Mouse (Mus musculus): ENCODE measurements around the gene Tinf2. TPM values are rescaled to one million over a fixed set of nuclear protein-coding genes. Genes with fewer than 3 reads are reported as not detected.

Tinf2 gene
- polyA plus RNA-seq, 1 experiment from 2014 or later: 46.6 TPM

DNA sequence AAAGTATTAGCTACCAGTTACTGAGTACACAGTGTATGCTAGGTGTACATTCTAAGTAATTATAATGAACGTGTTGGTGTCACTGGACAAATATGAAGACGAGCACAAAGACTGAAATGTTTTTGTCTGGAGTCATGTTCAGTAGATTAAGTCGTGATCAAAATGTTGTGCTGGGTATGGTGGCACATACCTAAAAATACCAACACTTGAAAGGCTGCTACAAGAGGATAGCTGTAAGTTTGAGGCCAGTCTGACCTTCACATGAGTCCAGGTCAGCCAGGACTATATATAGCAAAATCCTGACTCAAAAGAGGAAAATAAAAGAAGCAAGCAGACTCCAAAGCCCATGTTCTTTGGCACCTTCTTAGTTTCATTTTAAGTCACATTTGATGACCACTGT, 24.7 kb downstream of the Tinf2 start:
- Histone ChIP-seq H3K27me3 (no peaks in the 10 kb centered on the region), H3K27ac (no peak overlapping the region), H3K4me3 (no peak overlapping the region), H3K9ac (no peak overlapping the region), H3K9me3 (no peaks in the 10 kb centered on the region), H3K4me2 (no peak overlapping the region), H3K36me3 (peaks cover 24% of the 10 kb centered on the region), H3K4me1 (peaks cover 21% of the 10 kb centered on the region)
- WGBS: 87% methylated on average over 3 of the region's 3 CpGs
- no peak for ATAC-seq (ENCODE audit: insufficient number of reproducible peaks, insufficient read depth, low FRiP score, low TSS enrichment, low read depth)

GRCm38 (mm10) chr14:55651528-55651927, 30.1 kb downstream of the Tinf2 start:
- H3K9me3 ChIP-seq: no peaks in the 10 kb centered on the region
- no peak for ATAC-seq (ENCODE audit: insufficient number of reproducible peaks, insufficient read depth, low FRiP score, low TSS enrichment, low read depth)
- H3K9ac ChIP-seq: no peak overlapping the region
- no peak overlapping the region for H3K27ac ChIP-seq
- H3K4me2 ChIP-seq: no peak overlapping the region
- peaks cover 11% of the 10 kb centered on the region for H3K36me3 ChIP-seq
- H3K4me3 ChIP-seq: no peak overlapping the region
- 90% methylated on average over 7 of the region's 7 CpGs for WGBS
- H3K4me1 ChIP-seq: peaks cover 9% of the 10 kb centered on the region
- H3K27me3 ChIP-seq: no peaks in the 10 kb centered on the region

DNA sequence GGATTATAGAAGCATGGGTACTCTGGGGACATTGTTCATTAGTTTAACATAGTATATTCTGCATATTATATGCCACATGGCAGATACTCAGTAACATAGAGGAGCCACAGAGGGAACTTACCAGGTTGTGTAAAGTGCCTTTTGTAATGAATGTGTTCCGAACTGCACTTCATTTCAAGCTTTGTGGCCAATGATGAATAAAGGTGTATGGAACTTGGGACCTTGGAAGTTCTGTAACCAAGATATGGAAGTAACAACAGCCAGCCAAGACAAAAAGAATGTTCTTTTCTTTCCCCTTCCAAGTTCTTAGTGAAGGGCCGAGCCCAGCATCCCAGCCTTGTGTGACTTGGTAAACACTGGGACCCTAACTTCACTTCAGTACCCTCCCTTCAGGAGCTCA, 31.7 kb downstream of the Tinf2 start, which contains the start of gene Tssk4:
Tssk4 (plus strand) TSS at position 301 of the 400 bp plus-strand sequence.
- no peak within 1 kb of the TSS for H3K9ac ChIP-seq
- peaks cover 14% of the 10 kb centered on the region for H3K4me1 ChIP-seq
- no peaks in the 10 kb centered on the region for H3K27me3 ChIP-seq
- H3K36me3 ChIP-seq: peaks cover 19% of the 10 kb centered on the region
- H3K27ac ChIP-seq: no peak within 1 kb of the TSS
- ATAC-seq (ENCODE audit: insufficient number of reproducible peaks, insufficient read depth, low FRiP score, low TSS enrichment, low read depth): no peak
- 92% methylated on average over 2 of the region's 2 CpGs for WGBS
- no peaks in the 10 kb centered on the region for H3K9me3 ChIP-seq
- H3K4me2 ChIP-seq: no peak within 1 kb of the TSS
- no peak within 1 kb of the TSS for H3K4me3 ChIP-seq

DNA sequence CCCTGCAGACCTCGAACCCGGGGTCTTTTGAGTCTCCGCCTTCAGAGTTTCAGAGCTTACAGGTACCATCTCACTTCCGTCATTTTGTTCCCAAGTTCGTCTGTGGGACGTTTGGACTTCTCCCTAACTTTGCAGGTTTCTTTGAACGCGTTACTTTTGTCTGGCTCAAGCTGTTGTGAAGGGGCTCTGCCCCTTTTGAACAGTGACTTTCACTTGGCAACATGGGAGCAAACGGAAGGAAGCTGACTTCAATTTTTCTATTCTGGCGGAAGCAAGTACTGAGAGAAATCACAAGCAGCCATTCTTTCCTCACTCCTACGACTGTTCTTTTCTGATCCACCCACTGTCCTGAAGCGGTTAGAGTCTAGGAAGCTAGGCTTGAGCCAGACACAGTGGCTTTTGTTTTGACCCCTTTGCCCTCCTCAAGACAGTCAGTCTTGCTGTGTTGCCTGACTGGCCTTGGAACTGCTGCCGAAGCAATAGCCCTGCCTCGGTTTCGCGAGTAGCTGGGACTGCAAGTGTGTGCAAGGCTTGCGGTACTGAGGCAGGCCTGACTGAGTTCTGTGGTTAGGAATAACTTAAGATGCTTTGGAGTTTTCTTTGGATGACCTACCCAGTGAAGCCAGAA, 37.2 kb downstream of the Tinf2 start:
- Histone ChIP-seq H3K27ac (peak overlapping the region; percentile 60), H3K9ac (peak overlapping the region; percentile 96)

DNA sequence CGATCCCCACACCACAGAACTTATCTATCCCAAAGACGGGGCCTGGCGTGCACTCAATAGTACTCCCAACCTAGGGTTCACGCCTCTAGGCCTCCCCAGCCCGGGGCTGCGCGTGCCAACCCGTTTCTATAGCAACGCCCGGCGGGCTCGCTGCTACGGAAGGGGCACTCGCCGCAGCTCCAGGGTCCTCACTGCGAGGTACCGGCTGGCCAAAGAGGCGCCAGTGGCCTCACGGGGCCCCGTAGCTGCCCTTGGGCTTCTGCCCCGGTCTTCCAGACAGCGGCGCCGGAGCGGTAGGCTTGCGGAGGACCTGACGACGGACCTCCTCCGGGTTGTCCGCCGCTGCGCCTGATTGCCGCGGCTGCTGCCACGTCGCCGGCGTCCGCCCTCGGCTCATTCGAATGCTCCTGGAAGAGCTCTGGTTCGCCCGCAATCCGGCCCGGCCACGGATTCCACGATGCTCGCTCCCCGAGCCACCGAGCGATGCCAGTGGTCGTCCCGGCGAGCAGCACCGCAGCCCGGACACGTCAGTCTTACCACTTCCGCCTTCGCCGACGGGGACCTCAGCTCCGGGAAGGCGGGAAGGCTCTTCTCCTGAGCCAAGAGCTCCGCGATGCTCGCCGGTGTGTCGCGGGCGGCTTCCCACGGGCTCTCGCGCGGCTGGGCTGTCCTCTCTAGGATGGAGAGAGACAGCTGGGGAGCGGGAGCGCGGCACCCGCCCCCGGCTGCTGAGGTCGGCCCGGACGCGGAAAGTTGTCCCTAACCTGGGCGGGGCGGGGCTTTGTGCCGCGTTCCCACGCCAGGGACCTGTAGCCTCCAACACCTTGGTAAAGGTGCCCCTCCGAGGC, 38.3 kb downstream of the Tinf2 start, which contains the start of gene Tm9sf1:
Tm9sf1 (minus strand) TSS at position 747 of the 848 bp plus-strand sequence.
- H3K4me1 ChIP-seq: peaks cover 20% of the 10 kb centered on the region
- H3K9ac ChIP-seq: peak within 1 kb of the TSS; percentile 96
- peak within 1 kb of the TSS; percentile 89 for H3K4me3 ChIP-seq
- H3K4me2 ChIP-seq: peak within 1 kb of the TSS; percentile 88
- ATAC-seq (ENCODE audit: insufficient number of reproducible peaks, insufficient read depth, low FRiP score, low TSS enrichment, low read depth): peak; percentile 82
- peak within 1 kb of the TSS; percentile 95 for H3K27ac ChIP-seq
- under 1% methylated on average over 89 of the region's 89 CpGs for WGBS
- no peaks in the 10 kb centered on the region for H3K9me3 ChIP-seq
- peaks cover 51% of the 10 kb centered on the region for H3K36me3 ChIP-seq
- no peaks in the 10 kb centered on the region for H3K27me3 ChIP-seq

More for the DNA sequence above, 37.2 kb downstream of the Tinf2 start:
- peak overlapping the region; percentile 88 for H3K4me2 ChIP-seq
- H3K4me1 ChIP-seq: peaks cover 20% of the 10 kb centered on the region
- H3K4me3 ChIP-seq: peak overlapping the region; percentile 89
- no peaks in the 10 kb centered on the region for H3K27me3 ChIP-seq
- WGBS: 17% methylated on average over 17 of the region's 17 CpGs
- no peaks in the 10 kb centered on the region for H3K9me3 ChIP-seq
- peaks cover 41% of the 10 kb centered on the region for H3K36me3 ChIP-seq
- ATAC-seq (ENCODE audit: insufficient number of reproducible peaks, insufficient read depth, low FRiP score, low TSS enrichment, low read depth): no peak

GRCm38 (mm10) chr14:55642679-55643059, 39.0 kb downstream of the Tinf2 start:
- H3K36me3 ChIP-seq: peaks cover 58% of the 10 kb centered on the region
- no peak for ATAC-seq (ENCODE audit: insufficient number of reproducible peaks, insufficient read depth, low FRiP score, low TSS enrichment, low read depth)

DNA sequence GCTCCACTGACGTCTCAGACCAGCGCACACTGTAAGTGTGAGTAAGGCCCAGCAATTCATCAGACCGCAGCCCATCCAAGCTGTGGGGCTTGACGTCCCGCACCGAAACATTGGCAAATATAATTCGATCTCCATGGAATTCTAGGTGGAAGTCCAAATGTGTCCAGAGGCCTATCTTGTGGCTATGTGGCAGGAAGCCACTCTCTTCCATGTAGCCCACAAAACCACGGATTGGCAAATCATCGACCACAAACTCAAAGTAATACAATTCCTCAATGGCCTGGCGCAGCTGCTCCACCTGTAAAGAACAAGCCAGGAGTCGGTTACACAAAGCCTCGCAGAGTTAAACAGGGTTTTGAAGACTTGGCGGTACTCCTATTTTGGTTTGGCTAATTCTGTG, 40.3 kb downstream of the Tinf2 start:
- H3K27ac ChIP-seq: no peak overlapping the region
- WGBS: 90% methylated on average over 13 of the region's 13 CpGs
- no peak overlapping the region for H3K4me3 ChIP-seq
- H3K9ac ChIP-seq: no peak overlapping the region
- no peaks in the 10 kb centered on the region for H3K27me3 ChIP-seq
- H3K36me3 ChIP-seq: peaks cover 58% of the 10 kb centered on the region
- no peak for ATAC-seq (ENCODE audit: insufficient number of reproducible peaks, insufficient read depth, low FRiP score, low TSS enrichment, low read depth)
- no peaks in the 10 kb centered on the region for H3K9me3 ChIP-seq
- H3K4me2 ChIP-seq: no peak overlapping the region
- H3K4me1 ChIP-seq: peaks cover 21% of the 10 kb centered on the region

More at GRCm38 (mm10) chr14:55642679-55643059, 39.0 kb downstream of the Tinf2 start:
- H3K4me3 ChIP-seq: peak overlapping the region; percentile 89
- H3K4me1 ChIP-seq: peaks cover 20% of the 10 kb centered on the region
- peak overlapping the region; percentile 96 for H3K9ac ChIP-seq
- H3K27ac ChIP-seq: peak overlapping the region; percentile 95; the same call in 1 of the 2 replicates
- WGBS: 22% methylated on average over 8 of the region's 8 CpGs
- peak overlapping the region; percentile 88 for H3K4me2 ChIP-seq
- H3K9me3 ChIP-seq: no peaks in the 10 kb centered on the region
- H3K27me3 ChIP-seq: no peaks in the 10 kb centered on the region

DNA sequence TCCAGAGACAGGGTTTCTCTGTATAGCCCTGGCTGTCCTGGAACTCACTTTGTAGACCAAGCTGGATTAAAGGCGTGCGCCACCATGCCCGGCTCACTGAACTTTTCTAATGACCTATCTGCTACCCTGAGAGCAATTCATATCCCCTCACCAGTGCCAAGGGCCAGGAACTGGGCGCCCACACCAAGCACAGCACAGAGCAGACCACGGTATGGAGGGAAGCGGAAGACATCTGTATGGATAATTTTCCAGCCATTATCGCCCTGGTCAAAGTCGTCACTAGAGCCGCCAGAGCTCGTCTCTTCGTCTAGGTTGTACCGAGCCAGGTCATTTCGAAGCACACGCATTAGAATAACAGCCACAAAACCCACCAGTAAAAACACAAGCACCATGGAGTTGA, 40.8 kb downstream of the Tinf2 start:
- no peaks in the 10 kb centered on the region for H3K9me3 ChIP-seq
- no peak for ATAC-seq (ENCODE audit: insufficient number of reproducible peaks, insufficient read depth, low FRiP score, low TSS enrichment, low read depth)
- no peak overlapping the region for H3K4me2 ChIP-seq
- no peak overlapping the region for H3K27ac ChIP-seq
- peaks cover 24% of the 10 kb centered on the region for H3K4me1 ChIP-seq
- H3K27me3 ChIP-seq: no peaks in the 10 kb centered on the region
- no peak overlapping the region for H3K9ac ChIP-seq
- peaks cover 57% of the 10 kb centered on the region for H3K36me3 ChIP-seq
- WGBS: 94% methylated on average over 14 of the region's 14 CpGs
- H3K4me3 ChIP-seq: no peak overlapping the region

- WGBS: 95% methylated on average over 9 of the region's 9 CpGs
- H3K36me3 ChIP-seq: peaks cover 70% of the 10 kb centered on the region
Measured at GRCm38 (mm10) chr14:55637795-55638194, 43.8 kb downstream of the Tinf2 start, which contains the start of gene Gm49378. Gene Gm49378, minus strand, starts transcription at chr14:55637895.

DNA sequence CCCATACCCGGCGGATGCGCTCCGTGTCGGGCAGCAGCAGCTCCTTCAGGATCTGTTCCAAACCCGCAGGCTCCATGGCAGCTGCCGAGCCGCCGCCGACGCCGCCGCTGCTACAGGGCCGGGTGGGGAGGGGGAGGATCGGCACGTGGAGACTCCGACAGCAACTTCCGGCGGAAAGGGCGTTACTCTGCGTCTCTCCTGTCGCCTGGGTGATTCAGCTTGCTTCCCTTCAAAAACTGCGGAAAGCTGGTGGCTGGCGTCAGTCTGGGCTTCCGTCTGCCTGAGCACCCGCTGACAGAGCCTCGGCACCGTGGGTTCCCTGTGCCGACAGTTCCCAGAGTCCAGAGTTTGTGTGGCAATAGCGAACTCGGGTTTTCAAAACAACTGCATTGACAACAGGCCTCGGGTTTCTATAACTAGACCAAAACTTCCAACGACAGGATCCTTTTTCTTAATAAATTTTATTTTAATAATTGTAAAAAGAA, 46.1 kb downstream of the Tinf2 start, which contains the start of gene Ipo4:
Ipo4 (minus strand) TSS at position 435 of the 485 bp plus-strand sequence.
- H3K27ac ChIP-seq: peak within 1 kb of the TSS; percentile 78
- 1% methylated on average over 33 of the region's 33 CpGs for whole genome bisulfite sequencing
- peak within 1 kb of the TSS; percentile 74 for H3K4me3 ChIP-seq
- H3K9me3 ChIP-seq: no peaks in the 10 kb centered on the region
- no peaks in the 10 kb centered on the region for H3K27me3 ChIP-seq
- peak; percentile 68 for ATAC-seq (ENCODE audit: insufficient number of reproducible peaks, insufficient read depth, low FRiP score, low TSS enrichment, low read depth)
- H3K4me2 ChIP-seq: peak within 1 kb of the TSS; percentile 74
- H3K4me1 ChIP-seq: peaks cover 19% of the 10 kb centered on the region
- H3K9ac ChIP-seq: peak within 1 kb of the TSS; percentile 84
- H3K36me3 ChIP-seq: peaks cover 82% of the 10 kb centered on the region

More at GRCm38 (mm10) chr14:55637795-55638194, 43.8 kb downstream of the Tinf2 start, which contains the start of gene Gm49378:
- no peak within 1 kb of the TSS for H3K27ac ChIP-seq
- H3K4me1 ChIP-seq: peaks cover 25% of the 10 kb centered on the region
- no peaks in the 10 kb centered on the region for H3K9me3 ChIP-seq
- H3K4me2 ChIP-seq: no peak within 1 kb of the TSS
- ATAC-seq (ENCODE audit: insufficient number of reproducible peaks, insufficient read depth, low FRiP score, low TSS enrichment, low read depth): no peak
- no peak within 1 kb of the TSS for H3K9ac ChIP-seq
- no peak within 1 kb of the TSS for H3K4me3 ChIP-seq
- no peaks in the 10 kb centered on the region for H3K27me3 ChIP-seq

- peaks cover 19% of the 10 kb centered on the region for H3K4me1 ChIP-seq
- 4% methylated on average over 23 of the region's 23 CpGs for WGBS
- peak overlapping the region; percentile 74 for H3K4me2 ChIP-seq
- peak overlapping the region; percentile 84 for H3K9ac ChIP-seq
- no peak for ATAC-seq (ENCODE audit: insufficient number of reproducible peaks, insufficient read depth, low FRiP score, low TSS enrichment, low read depth)
- peak overlapping the region; percentile 78 for H3K27ac ChIP-seq
- H3K27me3 ChIP-seq: no peaks in the 10 kb centered on the region
- H3K36me3 ChIP-seq: peaks cover 82% of the 10 kb centered on the region
- peak overlapping the region; percentile 74 for H3K4me3 ChIP-seq
- H3K9me3 ChIP-seq: no peaks in the 10 kb centered on the region
Measured at GRCm38 (mm10) chr14:55634874-55635522, 46.6 kb downstream of the Tinf2 start.
